Mouse (Mus musculus): ENCODE data around the gene Lamb2.

The Lamb2 gene

DNA sequence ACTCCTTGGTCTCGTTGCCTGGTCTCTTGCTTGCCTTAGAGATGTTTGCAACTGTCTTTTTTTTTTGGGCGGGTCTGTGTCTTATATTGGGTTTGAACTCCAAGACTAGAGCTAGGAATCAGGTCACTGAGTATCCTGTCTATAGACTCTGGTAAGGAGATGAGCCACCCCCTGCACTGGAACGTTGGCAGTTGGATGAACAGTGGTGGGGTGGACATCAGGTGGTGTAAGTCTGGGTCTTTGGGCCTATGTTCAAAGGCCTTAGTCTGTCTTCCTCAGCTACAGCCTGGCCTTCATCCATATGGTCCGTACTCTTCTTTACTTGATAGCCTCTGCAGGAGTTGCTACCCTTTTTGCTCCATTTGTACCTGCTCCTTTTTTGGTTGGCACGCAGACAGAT is 17.9 kb upstream of the Lamb2 start:
- DNase-seq: no peak

DNA sequence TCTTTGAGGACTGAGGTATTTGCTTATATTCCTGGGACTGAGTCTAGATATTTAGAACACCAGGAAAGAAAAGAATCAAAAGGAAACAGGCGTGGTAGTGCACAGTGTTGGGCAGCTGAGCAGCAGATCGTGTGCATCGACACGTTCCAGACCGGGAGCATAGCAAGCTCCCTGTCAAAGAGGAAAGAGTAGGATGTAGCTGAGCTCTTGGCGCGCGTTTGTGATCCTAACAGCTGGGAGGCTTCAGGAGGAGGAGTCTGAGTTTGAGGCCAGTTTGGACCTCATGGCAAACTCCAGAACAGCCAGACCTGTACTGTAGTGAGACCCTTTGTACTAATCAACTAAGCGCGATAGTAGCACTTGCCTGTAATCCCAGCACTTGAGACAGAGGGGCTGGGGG is 17.3 kb upstream of the Lamb2 start:
- no peak for DNase-seq

DNA sequence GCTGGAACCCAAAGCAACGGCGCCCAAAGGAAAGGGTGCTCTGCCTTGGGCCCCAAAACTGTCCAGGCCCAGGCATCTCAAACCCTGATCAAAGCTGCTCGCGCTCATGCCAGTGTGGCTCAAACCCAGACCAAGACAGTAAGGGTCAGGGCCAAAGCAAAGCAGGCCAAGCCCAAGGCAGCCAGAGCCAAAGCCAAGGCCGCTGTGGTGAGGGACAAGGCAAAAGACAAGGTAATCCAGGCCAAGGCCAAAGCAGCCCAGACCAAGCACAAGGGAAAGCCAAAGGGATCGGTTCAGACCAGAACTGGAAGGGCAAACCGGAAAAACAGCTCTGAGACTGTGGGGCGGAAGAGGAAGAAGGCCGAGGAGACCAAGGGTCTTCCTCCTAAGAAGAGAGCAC is 15.8 kb upstream of the Lamb2 start:
- DNase-seq: no peak

GRCm38 (mm10) chr9:108466219-108466618 is 13.3 kb upstream of the Lamb2 start:
- no peak for DNase-seq

- no peak for DNase-seq
These were observed 10.1 kb upstream of the Lamb2 start for GRCm38 (mm10) chr9:108469430-108469829.

DNA sequence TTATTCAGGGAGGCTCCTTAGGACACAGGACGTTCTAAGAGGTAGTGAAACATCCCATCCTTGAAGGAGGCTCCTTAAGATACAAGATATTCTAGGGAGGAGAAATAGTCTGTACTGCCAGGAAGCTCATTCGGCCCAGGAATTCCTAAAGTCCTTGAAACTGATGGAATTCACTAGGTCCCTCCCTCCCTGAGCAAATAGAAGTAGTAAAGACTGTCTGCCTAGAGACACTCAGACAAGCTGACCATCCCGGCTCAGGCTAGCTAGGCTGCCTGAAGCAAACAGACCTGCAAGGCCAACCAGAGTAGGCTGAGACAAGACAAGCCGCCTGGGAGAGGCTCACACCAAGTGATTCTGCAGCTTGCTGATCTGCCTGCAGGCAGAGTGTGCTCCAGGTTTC is 9.7 kb upstream of the Lamb2 start:
- DNase-seq: no peak

GRCm38 (mm10) chr9:108474528-108474927 is 5.0 kb upstream of the Lamb2 start:
- no peak for DNase-seq

DNA sequence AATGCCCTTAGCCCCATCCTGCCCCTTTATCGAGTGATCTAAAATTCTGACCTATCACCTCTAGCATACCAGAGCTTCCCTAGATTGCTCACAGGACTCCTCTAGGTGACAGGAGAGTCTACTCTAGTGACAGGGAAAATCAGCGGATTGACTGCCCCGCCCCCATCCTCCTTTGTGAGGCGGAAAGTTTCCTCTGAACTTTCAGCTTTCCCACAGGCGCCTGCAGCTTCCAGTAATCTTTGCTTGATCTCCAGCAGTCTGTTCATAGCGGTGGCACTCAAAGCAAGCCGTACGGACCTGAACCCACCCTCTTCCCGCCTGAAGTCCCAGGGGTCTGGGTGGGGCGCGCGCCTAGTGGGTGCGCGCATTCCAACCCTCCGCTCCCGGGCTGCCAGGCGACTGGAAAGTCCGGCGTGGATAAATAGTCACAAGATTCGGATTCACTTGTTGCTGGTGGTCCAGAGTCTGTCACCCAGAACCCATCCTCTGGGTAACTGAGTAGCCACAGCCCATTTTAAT is 839 bp upstream of the Lamb2 start:
- DNase-seq: no peak

DNA sequence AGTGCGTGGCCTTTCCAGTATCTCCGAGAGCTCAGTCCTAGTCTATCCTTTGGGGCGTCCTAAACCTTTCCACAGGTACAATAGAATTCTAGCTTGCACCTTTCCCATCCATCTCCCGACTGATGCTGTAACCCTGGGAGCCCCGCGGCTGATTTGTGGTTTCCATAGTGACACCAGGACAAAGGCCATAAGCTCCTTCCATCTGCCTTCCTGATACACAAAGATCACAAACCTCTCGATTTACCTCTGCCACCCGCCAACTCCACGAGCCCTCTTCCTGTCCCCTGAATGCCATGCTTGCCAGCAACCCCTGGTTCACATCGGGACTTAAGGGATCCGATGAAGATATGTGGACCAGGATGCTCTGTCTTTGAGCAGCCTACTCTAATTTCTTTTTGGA is 295 bp upstream of the Lamb2 start:
- DNase-seq: no peak

DNA sequence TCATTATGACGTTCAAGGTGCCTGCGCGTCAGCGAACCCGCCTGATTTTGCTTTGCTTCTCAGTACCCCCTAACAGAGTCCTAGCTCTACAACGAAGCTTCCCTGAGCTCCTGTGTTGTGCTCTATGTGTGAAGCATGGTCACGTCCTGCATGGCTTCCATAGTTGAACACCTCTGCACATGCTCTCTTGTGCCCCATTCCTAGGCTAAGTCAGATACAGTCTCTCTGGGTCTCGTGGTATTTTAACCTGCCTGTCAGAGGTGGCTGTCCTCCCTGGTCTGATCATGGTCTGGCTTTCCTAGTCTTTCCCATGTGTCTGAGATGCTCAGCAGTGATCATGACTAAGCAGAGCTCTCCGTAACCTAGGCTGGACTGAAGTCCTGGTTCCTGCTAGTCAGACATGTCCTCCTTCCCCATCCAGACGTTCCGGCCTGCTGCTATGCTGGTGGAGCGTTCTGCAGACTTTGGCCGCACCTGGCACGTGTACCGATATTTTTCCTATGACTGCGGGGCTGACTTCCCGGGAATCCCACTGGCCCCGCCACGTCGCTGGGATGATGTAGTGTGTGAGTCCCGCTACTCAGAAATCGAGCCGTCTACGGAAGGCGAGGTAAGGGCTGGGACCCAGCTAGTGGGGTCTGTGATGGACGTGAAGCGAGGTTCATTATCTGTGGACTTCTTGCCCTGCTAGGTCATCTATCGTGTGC is 1.4 kb downstream of the Lamb2 start:
- DNase-seq: no peak

DNA sequence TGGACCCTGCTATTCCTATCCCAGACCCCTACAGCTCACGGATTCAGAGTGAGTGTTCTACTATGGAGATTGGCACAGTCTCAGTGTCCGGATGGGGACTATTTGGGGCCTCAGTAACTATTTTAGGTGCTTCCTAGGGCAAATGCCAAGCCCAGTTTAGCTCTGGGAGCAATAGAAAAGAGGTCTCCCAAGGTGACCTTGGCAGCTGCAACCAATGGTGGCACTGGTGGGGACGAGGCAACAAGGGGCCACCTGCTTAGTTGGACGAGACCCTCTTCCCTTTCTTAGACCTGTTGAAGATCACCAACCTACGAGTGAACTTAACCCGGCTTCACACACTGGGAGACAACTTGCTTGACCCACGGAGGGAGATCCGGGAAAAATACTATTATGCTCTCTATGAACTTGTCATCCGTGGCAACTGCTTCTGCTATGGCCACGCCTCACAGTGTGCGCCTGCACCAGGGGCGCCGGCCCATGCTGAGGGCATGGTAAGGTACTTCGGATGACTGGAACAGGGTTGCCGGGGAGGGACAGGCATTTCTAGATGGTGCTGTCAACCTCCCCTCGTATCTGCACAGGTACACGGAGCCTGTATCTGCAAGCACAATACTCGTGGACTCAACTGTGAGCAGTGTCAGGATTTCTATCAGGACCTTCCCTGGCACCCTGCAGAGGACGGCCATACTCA is 2.1 kb downstream of the Lamb2 start:
- no peak for DNase-seq

- no peak for DNase-seq
These were observed 3.7 kb downstream of the Lamb2 start for GRCm38 (mm10) chr9:108483051-108483790.

DNA sequence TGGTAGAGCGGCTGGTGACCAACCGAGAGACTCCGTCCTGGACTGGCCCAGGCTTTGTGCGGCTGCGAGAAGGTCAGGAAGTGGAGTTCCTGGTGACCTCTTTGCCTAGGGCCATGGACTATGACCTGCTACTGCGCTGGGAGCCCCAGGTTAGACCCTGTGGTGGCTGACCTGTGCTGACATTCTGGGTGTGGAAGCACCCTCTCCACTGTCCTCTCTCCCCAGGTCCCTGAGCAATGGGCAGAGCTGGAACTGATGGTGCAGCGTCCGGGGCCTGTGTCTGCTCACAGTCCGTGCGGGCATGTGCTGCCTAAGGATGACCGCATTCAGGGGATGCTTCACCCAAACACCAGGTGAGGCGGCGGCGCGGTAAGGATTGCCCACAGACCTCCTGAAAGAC is 4.5 kb downstream of the Lamb2 start:
- no peak for DNase-seq

DNA sequence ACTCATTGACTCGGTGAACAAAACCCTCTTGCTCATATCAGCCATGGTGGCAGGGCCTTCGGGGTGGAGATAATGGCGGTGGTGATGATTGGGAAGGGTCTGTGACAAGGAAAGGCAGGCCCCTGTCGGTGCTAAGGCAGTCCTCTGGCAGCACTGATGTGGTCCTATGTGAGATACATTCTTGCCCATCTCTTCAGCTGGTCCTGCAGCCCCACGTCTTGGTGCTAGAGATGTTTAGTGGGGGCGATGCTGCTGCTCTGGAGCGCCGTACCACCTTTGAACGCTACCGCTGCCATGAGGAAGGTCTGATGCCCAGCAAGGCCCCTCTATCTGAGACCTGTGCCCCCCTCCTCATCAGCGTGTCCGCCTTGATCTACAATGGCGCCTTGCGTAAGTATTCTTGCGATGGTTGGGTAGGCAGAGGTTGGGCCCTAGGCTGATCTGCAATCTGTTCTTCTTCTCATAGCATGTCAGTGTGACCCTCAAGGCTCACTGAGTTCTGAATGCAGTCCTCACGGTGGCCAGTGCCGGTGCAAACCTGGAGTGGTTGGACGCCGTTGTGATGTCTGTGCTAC is 5.9 kb downstream of the Lamb2 start:
- DNase-seq: no peak

- no peak for DNase-seq
These were observed 7.5 kb downstream of the Lamb2 start for GRCm38 (mm10) chr9:108486973-108487530.

DNA sequence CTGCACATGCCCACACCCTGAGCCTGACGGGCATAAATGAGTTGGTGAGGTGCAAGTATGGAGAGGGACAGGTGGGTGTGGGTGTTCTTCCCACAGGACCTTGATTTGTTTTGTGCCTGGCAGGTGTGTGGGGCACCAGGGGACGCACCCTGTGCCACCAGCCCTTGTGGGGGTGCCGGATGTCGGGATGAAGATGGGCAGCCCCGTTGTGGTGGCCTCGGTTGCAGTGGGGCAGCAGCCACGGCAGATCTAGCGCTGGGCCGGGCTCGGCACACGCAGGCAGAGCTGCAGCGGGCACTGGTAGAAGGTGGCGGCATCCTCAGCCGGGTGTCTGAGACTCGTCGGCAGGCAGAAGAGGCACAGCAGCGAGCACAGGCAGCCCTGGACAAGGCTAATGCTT is 8.9 kb downstream of the Lamb2 start:
- DNase-seq: no peak

DNA sequence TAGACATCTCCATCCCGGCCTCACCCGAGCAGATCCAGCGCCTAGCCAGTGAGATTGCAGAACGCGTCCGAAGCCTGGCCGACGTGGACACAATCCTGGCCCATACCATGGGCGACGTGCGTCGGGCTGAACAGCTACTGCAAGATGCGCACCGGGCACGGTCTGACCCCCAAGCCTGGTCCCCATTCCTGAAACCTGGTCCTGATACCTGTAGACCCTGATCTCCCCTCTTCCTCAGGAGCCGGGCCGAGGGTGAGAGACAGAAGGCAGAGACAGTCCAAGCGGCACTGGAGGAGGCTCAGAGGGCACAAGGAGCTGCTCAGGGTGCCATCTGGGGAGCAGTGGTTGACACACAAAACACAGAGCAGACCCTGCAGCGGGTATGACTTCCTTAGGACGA is 9.7 kb downstream of the Lamb2 start:
- DNase-seq: no peak

- DNase-seq: no peak
These were observed 10.4 kb downstream of the Lamb2 start for GRCm38 (mm10) chr9:108489702-108490558.

- peak; percentile 94 to 98 for DNase-seq
These were observed 11.2 kb downstream of the Lamb2 start, which contains the start of gene Usp19 for GRCm38 (mm10) chr9:108490559-108491285. Gene Usp19, plus strand, starts transcription at chr9:108490602.

DNA sequence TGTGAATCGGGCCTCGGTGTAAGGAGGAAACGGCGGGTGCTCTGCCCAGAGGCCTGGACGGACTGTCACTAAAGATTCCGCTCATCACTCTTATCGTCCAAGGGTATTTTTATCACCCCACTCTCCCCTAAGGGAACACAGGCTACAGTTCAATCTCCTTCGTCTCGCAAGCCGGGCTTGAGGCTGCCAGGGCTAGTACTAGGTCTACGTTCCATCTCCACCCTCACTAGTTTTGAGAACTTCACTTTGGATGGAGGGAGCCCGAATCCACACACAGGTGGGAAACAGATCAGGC is 11.7 kb downstream of the Lamb2 start:
- DNase-seq: no peak

GRCm38 (mm10) chr9:108492043-108492750 is 12.7 kb downstream of the Lamb2 start:
- no peak for DNase-seq
